Mouse (Mus musculus) midbrain, postnatal 0 days (tissue): ENCODE measurements at regions not wholly inside any gene's neighbourhood (a gene's known extent, or its start where the extent isn't known, plus 50 kb on each side); places are given as distances from the start of the nearest gene placed in this dataset.

Experiments used
- ATAC-seq: fragments of 200-750 bp; cut with Nextera tagmentation; 2 replicates; pipeline ENCODE4 v1.8.0; 2017; ENCODE audit warnings: moderate number of reproducible peaks, mild to moderate bottlenecking, moderate TSS enrichment, moderate library complexity; ENCODE audit not compliant: low FRiP score
- DNase-seq: peaks from one replicate; pipeline ENCODE4 v3.0.0-alpha.2; 2015; ENCODE audit warnings: low spot score
- H3K27ac ChIP-seq: fragments of 300-500 bp; sonication (generic); 2 replicates; pipeline ENCODE4 v1.5.1; 2014; ENCODE audit warnings: low read depth, mild to moderate bottlenecking, low read length, mixed read lengths
- H3K27me3 ChIP-seq: fragments of 300-500 bp; sonication (generic); 2 replicates; pipeline ENCODE4 v1.6.1; 2014; ENCODE audit warnings: low read length, control low read depth, mixed read lengths; ENCODE audit not compliant: insufficient read depth
- H3K36me3 ChIP-seq: fragments of 300-500 bp; sonication (generic); 2 replicates; pipeline ENCODE4 v1.6.1; 2014; ENCODE audit warnings: low read length, control low read depth, mixed read lengths; ENCODE audit not compliant: insufficient read depth
- H3K4me1 ChIP-seq: fragments of 300-500 bp; sonication (generic); 2 replicates; pipeline ENCODE4 v1.6.1; 2014; ENCODE audit warnings: mild to moderate bottlenecking, control low read depth, antibody characterized with exemption, low read length, mixed read lengths; ENCODE audit not compliant: insufficient read depth
- H3K4me2 ChIP-seq: fragments of 300-500 bp; sonication (generic); 2 replicates; pipeline ENCODE4 v1.6.1; 2014; ENCODE audit warnings: low read depth, mild to moderate bottlenecking, low read length, mixed read lengths; ENCODE audit not compliant: poor library complexity, severe bottlenecking
- H3K4me3 ChIP-seq: fragments of 300-500 bp; sonication (generic); 2 replicates; pipeline ENCODE4 v1.5.1; 2014; ENCODE audit warnings: low read depth, mild to moderate bottlenecking, low read length, moderate library complexity
- H3K9ac ChIP-seq: fragments of 300-500 bp; sonication (generic); replicated peaks from 2 replicates; pipeline ENCODE4 v1.6.1; 2014; ENCODE audit warnings: mild to moderate bottlenecking, low read length, moderate library complexity, mixed read lengths; ENCODE audit not compliant: poor library complexity, severe bottlenecking
- H3K9me3 ChIP-seq: fragments of 300-500 bp; sonication (generic); 2 replicates; pipeline ENCODE4 v1.6.1; 2016; ENCODE audit warnings: low read length, control low read depth
- CTCF ChIP-seq: IDR thresholded peaks from 2 replicates; pipeline ENCODE4 v1.5.1; 2016; ENCODE audit warnings: antibody characterized with exemption, mild to moderate bottlenecking
- WGBS: fragments of 180-500 bp; shearing (Covaris S2); extraction: QIAGEN DNeasy Blood & Tissue Kit; methylation state at CpG from one replicate; pipeline ENCODE4 v1.1.7; 2014; 5-methylcytosine and 5-hydroxymethylcytosine counted together

GRCm38 (mm10) chr19:23066726-23067125 lies 74.3 kb upstream of the Klf9 start:
- H3K4me3 ChIP-seq, result no peak overlapping the region
- no peaks in the 10 kb centered on the region for H3K27me3 ChIP-seq
- H3K4me2 ChIP-seq, result no peak overlapping the region
- no peaks in the 10 kb centered on the region for H3K36me3 ChIP-seq
- 92% methylated on average over 2 of the region's 2 CpGs for WGBS
- H3K9ac ChIP-seq, result no peak overlapping the region
- no peaks in the 10 kb centered on the region for H3K4me1 ChIP-seq
- no peaks in the 10 kb centered on the region for H3K9me3 ChIP-seq
- DNase-seq (no peak), ATAC-seq (no peak)
- H3K27ac ChIP-seq, result no peak overlapping the region
- TF ChIP-seq CTCF, result no peak

GRCm38 (mm10) chr19:23068600-23068999 lies 72.4 kb upstream of the Klf9 start:
- Histone ChIP-seq H3K27me3 (no peaks in the 10 kb centered on the region), H3K9ac (no peak overlapping the region), H3K36me3 (no peaks in the 10 kb centered on the region), H3K4me3 (no peak overlapping the region), H3K4me1 (no peaks in the 10 kb centered on the region), H3K27ac (no peak overlapping the region), H3K4me2 (no peak overlapping the region), H3K9me3 (no peaks in the 10 kb centered on the region)
- ATAC-seq (no peak), DNase-seq (no peak)
- no peak for TF ChIP-seq CTCF
- 96% methylated on average over 3 of the region's 3 CpGs for WGBS

- no peak for DNase-seq
- no peak for TF ChIP-seq CTCF
- no peaks in the 10 kb centered on the region for H3K36me3 ChIP-seq
- no peaks in the 10 kb centered on the region for H3K27me3 ChIP-seq
- no peak overlapping the region for H3K4me2 ChIP-seq
- ATAC-seq, result no peak
- no peak overlapping the region for H3K27ac ChIP-seq
- no peaks in the 10 kb centered on the region for H3K9me3 ChIP-seq
- 100% methylated on average over 1 of the region's 1 CpGs for WGBS
- no peak overlapping the region for H3K9ac ChIP-seq
- H3K4me3 ChIP-seq, result no peak overlapping the region
- no peaks in the 10 kb centered on the region for H3K4me1 ChIP-seq
Observed at GRCm38 (mm10) chr19:23069656-23070055, 71.4 kb upstream of the Klf9 start.

GRCm38 (mm10) chr19:23071000-23071399 lies 70.0 kb upstream of the Klf9 start:
- ATAC-seq, result no peak
- no peak overlapping the region for H3K4me2 ChIP-seq
- TF ChIP-seq CTCF, result no peak
- no peak overlapping the region for H3K9ac ChIP-seq
- no peak overlapping the region for H3K27ac ChIP-seq
- H3K4me3 ChIP-seq, result no peak overlapping the region
- H3K4me1 ChIP-seq, result no peaks in the 10 kb centered on the region
- H3K27me3 ChIP-seq, result no peaks in the 10 kb centered on the region
- no peaks in the 10 kb centered on the region for H3K9me3 ChIP-seq
- no peaks in the 10 kb centered on the region for H3K36me3 ChIP-seq
- WGBS, result 78% methylated on average over 1 of the region's 1 CpGs
- no peak for DNase-seq

- 84% methylated on average over 14 of the region's 14 CpGs for WGBS
- no peaks in the 10 kb centered on the region for H3K27me3 ChIP-seq
- H3K4me2 ChIP-seq, result no peak overlapping the region
- H3K27ac ChIP-seq, result no peak overlapping the region
- no peak overlapping the region for H3K9ac ChIP-seq
- no peaks in the 10 kb centered on the region for H3K4me1 ChIP-seq
- no peak for ATAC-seq
- H3K9me3 ChIP-seq, result no peaks in the 10 kb centered on the region
- DNase-seq, result no peak
- H3K36me3 ChIP-seq, result no peaks in the 10 kb centered on the region
- H3K4me3 ChIP-seq, result no peak overlapping the region
- TF ChIP-seq CTCF, result no peak
Observed at GRCm38 (mm10) chr19:23074602-23075570, 66.1 kb upstream of the Klf9 start.

- 40% methylated on average over 5 of the region's 5 CpGs for WGBS
- H3K4me1 ChIP-seq, result no peaks in the 10 kb centered on the region
- no peak overlapping the region for H3K9ac ChIP-seq
- H3K4me2 ChIP-seq, result no peak overlapping the region
- no peaks in the 10 kb centered on the region for H3K36me3 ChIP-seq
- no peaks in the 10 kb centered on the region for H3K27me3 ChIP-seq
- ATAC-seq (no peak), DNase-seq (no peak)
- TF ChIP-seq CTCF, result no peak
- H3K4me3 ChIP-seq, result no peak overlapping the region
- H3K27ac ChIP-seq, result no peak overlapping the region
- H3K9me3 ChIP-seq, result no peaks in the 10 kb centered on the region
Observed at GRCm38 (mm10) chr19:23075790-23076189, 65.2 kb upstream of the Klf9 start.
